In genomic region chr6:115049015-115049414, GRCm38 (mm10) we compare ENCODE assay signal across 9 mouse cellular contexts. TPM values are rescaled to one million over a fixed set of nuclear protein-coding genes. Genes with fewer than 3 reads are reported as not detected.
DNase-seq lines count a peak whose midpoint lies in the region; ATAC-seq and TF ChIP-seq lines count a peak whose summit lies in the region.
"Had no signal": no experiment of that assay in that cellular context is flagged by ENCODE, and none has a peak within 500 bp of the region (broad histone marks: within the 10 kb centered on the region; RNA-seq: fewer than 3 reads in every experiment).

No protein-coding gene starts in this region.

- no peak for DNase-seq in kidney, adult 2 months
- DNase-seq in kidney, adult 18-20 months: no peak
- peak; percentile 57 for DNase-seq in ES-CJ7 (ENCODE audit: low read depth, low spot score)
- peak; percentile 81 for DNase-seq in brain, adult 2 months (ENCODE audit: low read depth, low spot score)
- peak; percentile 70 for DNase-seq in hindbrain, embryonic 14.5 days (ENCODE audit: low spot score)
- DNase-seq in retina, postnatal 7 days (ENCODE audit: low read depth, low spot score): peak; percentile 42
- DNase-seq in spleen, postnatal 14 days (ENCODE audit: low spot score in 2 of 2): no peak

- H3K9ac ChIP-seq in hindbrain, embryonic 14.5 days: no peak overlapping the region
- H3K9ac ChIP-seq: stomach, embryonic 15.5 days had no signal

- no peak overlapping the region for H3K4me2 ChIP-seq in hindbrain, embryonic 14.5 days (replicated peaks)
- H3K4me2 ChIP-seq: stomach, embryonic 15.5 days had no signal

- no peaks in the 10 kb centered on the region for H3K4me1 ChIP-seq in kidney, adult 2 months (ENCODE audit: control insufficient read depth, insufficient read depth, low read length)
- no peaks in the 10 kb centered on the region for H3K4me1 ChIP-seq in hindbrain, embryonic 14.5 days (replicated peaks; ENCODE audit: control insufficient read depth, insufficient read depth, low read length)
- H3K4me1 ChIP-seq: stomach, embryonic 15.5 days had no signal

- H3K27me3 ChIP-seq in kidney, adult 2 months (replicated peaks; ENCODE audit: control insufficient read depth, insufficient read depth, low read length): no peaks in the 10 kb centered on the region
- H3K27me3 ChIP-seq in hindbrain, embryonic 14.5 days (ENCODE audit: control insufficient read depth, insufficient read depth, low read length): no peaks in the 10 kb centered on the region
- H3K27me3 ChIP-seq: stomach, embryonic 15.5 days had no signal

- H3K36me3 ChIP-seq in kidney, adult 2 months (ENCODE audit: control insufficient read depth, insufficient read depth, low read length): no peaks in the 10 kb centered on the region
- H3K36me3 ChIP-seq in hindbrain, embryonic 14.5 days (replicated peaks; ENCODE audit: control insufficient read depth, insufficient read depth): no peaks in the 10 kb centered on the region
- H3K36me3 ChIP-seq: stomach, embryonic 15.5 days had no signal

- H3K27ac ChIP-seq in kidney, adult 2 months (ENCODE audit: insufficient read depth, low read depth, low read length): no peak overlapping the region
- H3K27ac ChIP-seq in hindbrain, embryonic 14.5 days: no peak overlapping the region
- H3K27ac ChIP-seq: stomach, embryonic 15.5 days had no signal

- H3K4me3 ChIP-seq in kidney, adult 2 months (ENCODE audit: insufficient read depth, low read depth, low read length): no peak overlapping the region
- no peak overlapping the region for H3K4me3 ChIP-seq in hindbrain, embryonic 14.5 days (replicated peaks; ENCODE audit: low read length)
- H3K4me3 ChIP-seq: stomach, embryonic 15.5 days had no signal

- peak; percentile 51 for TF ChIP-seq CTCF in kidney, adult 2 months (conservative IDR thresholded peaks at IDR 0.05; ENCODE audit: insufficient read depth, insufficient read length, low read depth, low read length)

- no peak for TF ChIP-seq POLR2A in kidney, adult 2 months (IDR thresholded peaks at IDR 0.05; ENCODE audit: low read depth, low read length)

- 11% methylated on average over 4 of the region's 4 CpGs for WGBS in kidney, adult 2 months
- 25% methylated on average over 4 of the region's 4 CpGs for WGBS in hindbrain, embryonic 14.5 days

- no peak for ATAC-seq in hindbrain, embryonic 14.5 days (ENCODE audit: low FRiP score)
- no peak for ATAC-seq in activated CD4-positive, CD25-positive, alpha-beta regulatory T cell, adult 4 months

- no peaks in the 10 kb centered on the region for H3K9me3 ChIP-seq in hindbrain, embryonic 14.5 days (ENCODE audit: control insufficient read depth, low read length)
- H3K9me3 ChIP-seq: stomach, embryonic 15.5 days had no signal

RNA-seq across cellular contexts. Expression of gene Tamm41, which starts 11.3 kb away (rescaled TPM):
- polyA plus RNA-seq in kidney, adult 2 months (2012; rRNA removed): 28.4 and 33.0 TPM in 2 replicates
- polyA plus RNA-seq in hindbrain, embryonic 14.5 days (2014; fragmentation: Nextera tagmentation; extraction: Ambion mirVana): 51.8 and 53.8 TPM in 2 replicates
- 10 to 100 TPM; 26.7 to 33.3 TPM for polyA plus RNA-seq in activated CD4-positive, CD25-positive, alpha-beta regulatory T cell, adult 4 months (2017; shearing (Covaris generic))

Comparison
In these comparisons a context has a peak if more than half of its experiments do, and no peak if none do; other contexts are left out.
1. DNase-seq: peak in ES-CJ7 (single experiment), brain, adult 2 months (single experiment), hindbrain, embryonic 14.5 days (single experiment) and retina, postnatal 7 days (single experiment); none in kidney, adult 2 months (single experiment), kidney, adult 18-20 months (single experiment) and spleen, postnatal 14 days (0 of 2).